Mouse (Mus musculus) skeletal muscle tissue, adult 2 months (tissue): Measurements from ENCODE around the gene Mtmr3.

Source experiments
- DNase-seq: peaks from one replicate; pipeline ENCODE4 v3.0.0-alpha.2; 2012; ENCODE audit warnings: low read depth, low spot score

The Mtmr3 gene

DNA sequence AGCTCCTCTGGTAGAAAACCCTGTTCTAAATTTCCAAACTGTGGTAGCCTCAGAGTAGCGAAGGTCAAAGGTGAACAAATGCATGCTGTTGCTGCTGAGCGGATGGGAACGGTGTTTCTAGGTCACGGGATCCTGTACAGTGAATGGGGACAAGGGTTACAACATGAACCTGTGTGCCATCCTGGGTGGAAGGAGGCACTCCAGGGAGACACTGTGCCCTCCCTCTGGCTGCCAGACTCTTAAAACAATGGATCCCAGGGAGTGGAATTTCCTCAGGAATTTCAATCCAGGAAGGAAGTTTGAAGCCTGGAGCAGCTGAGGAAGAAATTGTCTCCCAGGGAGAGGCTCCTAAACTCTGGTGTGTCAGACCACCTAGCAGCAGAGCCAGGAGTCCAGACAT lies 128.5 kb downstream of the Mtmr3 start:
- no peak for DNase-seq

GRCm38 (mm10) chr11:4464616-4465015 lies 130.0 kb downstream of the Mtmr3 start:
- DNase-seq: no peak

- no peak for DNase-seq
Observed at GRCm38 (mm10) chr11:4464186-4464585, 130.5 kb downstream of the Mtmr3 start.

DNA sequence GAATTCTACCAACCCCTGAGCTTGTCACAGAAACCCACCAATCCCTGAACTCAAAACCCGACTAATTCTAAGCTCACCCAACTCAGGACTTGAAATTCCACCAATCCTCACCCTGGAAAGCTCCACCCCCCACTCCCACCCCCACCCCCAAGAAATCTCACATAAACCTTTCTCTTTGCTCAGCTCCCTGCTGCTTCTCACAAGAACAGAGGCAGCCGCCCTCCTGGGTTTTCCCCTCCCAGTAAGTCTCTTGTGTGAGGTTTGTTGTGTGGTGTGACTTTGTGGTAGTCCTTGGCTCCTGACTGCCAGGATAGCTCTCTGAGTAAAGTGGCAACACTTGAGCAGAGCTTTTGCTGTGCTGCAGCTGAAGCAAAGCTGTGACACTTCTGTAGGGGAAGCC lies 131.8 kb downstream of the Mtmr3 start:
- no peak for DNase-seq

DNA sequence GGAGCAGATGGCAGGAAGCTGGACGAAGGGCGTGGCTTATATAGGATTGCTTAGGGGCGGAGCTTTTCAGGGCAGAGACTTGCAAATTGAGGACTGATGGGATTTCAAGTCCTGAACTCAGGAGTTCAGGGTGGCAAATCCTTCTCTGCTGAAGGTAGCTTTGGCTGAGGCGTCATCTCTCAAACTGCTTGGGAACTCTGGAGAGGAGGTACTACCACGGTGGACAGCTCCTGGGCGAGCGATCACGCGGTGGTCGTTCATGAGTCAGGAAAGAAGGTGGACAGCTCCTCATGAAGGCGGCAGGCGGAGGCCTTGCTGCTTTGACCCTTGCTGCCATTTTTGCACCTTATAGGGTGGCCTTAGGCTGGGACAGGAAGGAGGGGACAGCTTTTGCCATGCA lies 133.5 kb downstream of the Mtmr3 start:
- DNase-seq: no peak

DNA sequence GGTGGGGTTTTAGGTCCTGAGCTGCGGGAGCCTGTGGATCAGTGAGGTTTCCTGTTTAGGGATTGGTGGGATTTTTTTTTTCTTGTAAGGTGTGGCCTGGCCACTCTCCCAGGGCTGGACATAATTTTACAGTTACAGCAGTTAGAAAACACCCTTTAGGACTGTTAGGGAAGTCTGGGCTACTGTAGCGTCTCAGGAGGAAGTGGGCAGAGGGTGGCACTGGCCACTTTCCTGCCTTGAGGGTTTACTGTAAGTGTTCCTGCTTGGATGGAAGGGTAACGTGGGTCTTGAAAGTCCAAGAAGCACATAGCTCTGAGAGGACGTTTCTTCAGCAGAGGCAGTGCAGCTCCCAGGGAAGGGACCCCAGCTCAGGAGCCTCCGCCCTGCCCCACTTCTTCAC lies 134.0 kb downstream of the Mtmr3 start:
- DNase-seq: no peak

GRCm38 (mm10) chr11:4454895-4455535 lies 139.6 kb downstream of the Mtmr3 start:
- no peak for DNase-seq

DNA sequence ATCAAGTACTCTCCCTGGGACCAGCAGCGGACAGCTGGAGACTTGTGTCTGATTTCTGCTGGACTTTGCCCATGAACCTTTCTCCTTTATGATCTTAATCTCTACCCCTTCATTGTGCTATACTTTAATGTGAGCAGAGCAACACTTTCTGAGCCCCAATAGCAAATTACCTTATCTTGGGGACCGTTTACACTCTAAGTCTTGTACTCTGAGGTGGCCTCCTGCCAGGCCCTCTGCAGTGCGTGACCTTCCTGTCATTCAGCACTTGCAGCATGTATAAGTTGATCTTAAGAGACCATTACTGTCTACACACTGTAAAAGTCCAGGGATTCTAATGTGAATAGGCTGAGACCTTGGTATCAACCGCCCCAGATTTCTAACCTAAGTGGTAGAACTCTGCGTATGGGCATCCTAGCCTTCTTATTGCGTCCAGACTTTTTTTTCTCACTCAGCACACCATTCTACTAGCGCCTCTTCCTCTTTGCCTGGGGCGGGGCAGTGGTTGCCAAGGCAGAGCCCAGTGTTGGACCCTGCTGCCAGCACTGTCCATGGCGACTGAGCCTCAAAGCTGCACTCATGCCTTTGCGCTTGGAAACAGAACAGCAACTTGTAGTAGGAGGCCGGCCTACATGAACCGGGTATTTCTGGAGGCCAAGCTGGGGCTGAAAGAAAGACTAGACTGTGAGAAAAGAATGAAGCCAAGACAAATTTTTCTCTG lies 142.0 kb downstream of the Mtmr3 start:
- DNase-seq: no peak

GRCm38 (mm10) chr11:4451116-4451515 lies 143.5 kb downstream of the Mtmr3 start:
- no peak for DNase-seq

DNA sequence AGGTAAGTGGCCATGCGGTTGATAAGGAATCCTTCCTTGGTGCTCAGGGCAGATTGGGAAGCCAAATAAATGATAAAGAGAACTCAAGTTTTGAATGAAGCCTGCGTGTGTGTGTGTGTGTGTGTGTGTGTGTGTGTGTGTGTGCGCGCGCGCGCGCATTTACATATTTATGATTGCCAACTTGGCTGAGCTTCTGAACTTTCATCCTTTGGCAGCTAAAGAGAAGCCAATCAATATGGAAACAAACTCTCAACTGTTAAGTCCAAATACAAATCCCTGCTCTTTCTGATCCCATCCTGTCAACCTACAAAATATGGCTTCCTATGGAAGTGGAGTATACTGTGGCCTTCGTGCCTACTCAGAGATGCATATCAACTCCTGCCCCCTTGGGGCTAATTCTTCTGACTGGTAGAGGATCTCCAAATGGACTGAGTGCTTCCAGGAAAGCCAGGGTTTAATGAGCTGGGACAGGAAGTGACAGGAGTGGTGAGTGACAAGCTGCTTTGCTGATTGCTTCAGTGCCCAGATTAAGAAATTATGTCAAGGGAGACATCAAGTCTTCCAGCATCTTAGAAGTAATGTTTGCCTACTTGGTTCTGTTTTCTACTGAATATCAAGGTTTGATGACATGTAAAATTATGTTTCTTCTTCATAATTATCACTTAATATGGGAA lies 148.3 kb downstream of the Mtmr3 start:
- DNase-seq: no peak

GRCm38 (mm10) chr11:4442280-4442679 lies 152.4 kb downstream of the Mtmr3 start:
- no peak for DNase-seq

- no peak for DNase-seq
Observed at GRCm38 (mm10) chr11:4440978-4441377, 153.7 kb downstream of the Mtmr3 start, which contains the start of gene Hormad2. Hormad2 (minus strand) TSS chr11:4441105.

DNA sequence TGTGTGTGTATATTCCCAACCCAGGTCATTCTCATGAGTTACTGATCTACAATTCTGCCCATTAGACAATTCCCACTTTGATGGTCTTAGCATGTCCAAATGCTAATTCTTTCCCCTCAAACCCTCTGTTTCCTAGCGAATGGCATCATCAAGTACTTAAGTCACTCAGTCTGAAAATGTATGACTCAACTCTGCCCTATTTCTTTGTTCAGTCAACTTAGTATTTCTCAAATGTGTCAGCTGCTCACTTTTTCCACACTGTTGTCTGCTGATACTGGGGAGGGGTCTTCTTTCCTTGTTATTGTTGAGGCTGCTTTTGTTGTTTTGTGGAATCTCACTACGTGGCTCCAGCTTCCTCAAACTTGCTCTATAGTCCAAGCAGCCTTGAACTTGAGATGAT lies 156.5 kb downstream of the Mtmr3 start:
- no peak for DNase-seq

GRCm38 (mm10) chr11:4437318-4437717 lies 157.3 kb downstream of the Mtmr3 start:
- DNase-seq: no peak

DNA sequence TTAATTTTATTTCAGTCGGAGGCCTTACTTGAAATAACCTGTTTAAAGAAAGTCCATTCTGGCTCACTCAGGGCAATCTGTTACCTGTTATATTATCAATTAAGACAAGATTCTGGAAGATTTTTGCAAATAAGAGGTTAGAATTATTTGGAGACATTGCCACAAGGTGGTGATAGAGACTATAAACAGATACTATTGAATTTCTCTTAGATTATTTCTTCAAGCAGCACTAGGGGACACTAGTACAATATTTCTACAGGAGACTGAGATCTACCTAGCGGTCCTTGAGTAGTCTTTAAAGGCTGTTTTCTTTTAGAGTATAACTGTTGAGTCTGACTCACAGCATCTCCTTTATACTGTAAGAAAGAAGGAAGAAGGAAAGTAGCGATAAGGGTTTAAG lies 158.0 kb downstream of the Mtmr3 start:
- no peak for DNase-seq

GRCm38 (mm10) chr11:4434461-4434860 lies 160.2 kb downstream of the Mtmr3 start:
- no peak for DNase-seq
